Mouse (Mus musculus): ENCODE measurements around the gene Cnnm1. TPM values are rescaled to one million over a fixed set of nuclear protein-coding genes. Genes with fewer than 3 reads are reported as not detected.
A peak's percentile ranks its signal among the peaks of the same experiment; 100 is the strongest.

Cnnm1 gene
- total and polyA plus RNA-seq, 3 experiments, result not detected

- TF ChIP-seq CTCF (conservative IDR thresholded peaks at IDR 0.05 in 1 of 2, IDR thresholded peaks at IDR 0.05 in 1 of 2; ENCODE audit: low read depth in 2 of 2, low read length in 2 of 2), result no peak
- TF ChIP-seq KAT2A (IDR thresholded peaks at IDR 0.05; ENCODE audit: insufficient replicate concordance, low read length), result no peak
- TF ChIP-seq SMC3 (IDR thresholded peaks at IDR 0.05; ENCODE audit: low read depth, low read length), result no peak
- peak; percentile 65 for TF ChIP-seq POLR2A (IDR thresholded peaks at IDR 0.05; ENCODE audit: low read depth, low read length)
- TF ChIP-seq EP300 (IDR thresholded peaks at IDR 0.05; ENCODE audit: low read length), result 0 out of 2 replicates have a peak, but pooled peaks have one; percentile 9
- TF ChIP-seq POLR2AphosphoS2 (IDR thresholded peaks at IDR 0.05; ENCODE audit: low read depth, low read length), result no peak
- TF ChIP-seq GABPA (IDR thresholded peaks at IDR 0.05; ENCODE audit: insufficient replicate concordance, low read depth, low read length), result no peak
These were observed 83.3 kb downstream of the Cnnm1 start (continued) for GRCm38 (mm10) chr19:43523551-43523950.

GRCm38 (mm10) chr19:43524187-43525103 lies 84.2 kb downstream of the Cnnm1 start, which contains the start of gene Got1:
Gene Got1, minus strand, starts transcription at chr19:43524605.
- Histone ChIP-seq H3K4me1 (ENCODE audit: control insufficient read depth in 1 of 2, insufficient read depth in 2 of 2) (peaks cover 6 to 20% of the 10 kb centered on the region in 2 experiments), H3K9ac (ENCODE audit: insufficient read depth, low read depth) (peak within 1 kb of the TSS; percentile 88), H3K9me3 (replicated peaks; ENCODE audit: low read length) (no peaks in the 10 kb centered on the region), H3K27me3 (replicated peaks) (no peaks in the 10 kb centered on the region), H3K4me3 (replicated peaks in 1 of 3; ENCODE audit: low read depth in 2 of 3, low read length in 2 of 3, poor library complexity in 1 of 3) (peak within 1 kb of the TSS; percentile 79 to 93 (median 89)), H3K79me2 (replicated peaks; ENCODE audit: control insufficient read depth, extremely low read depth, insufficient read depth, poor library complexity, severe bottlenecking) (peaks cover 48% of the 10 kb centered on the region), H3K4me2 (ENCODE audit: insufficient read depth, low read depth, poor library complexity, severe bottlenecking) (peak within 1 kb of the TSS; percentile 85), H3K27ac (ENCODE audit: insufficient read depth, low read depth) (peak within 1 kb of the TSS; percentile 81), H3K36me3 (replicated peaks in 1 of 2; ENCODE audit: control insufficient read depth in 1 of 2, insufficient read depth in 1 of 2, low read length in 1 of 2) (peaks cover 0 to 14% of the 10 kb centered on the region in 2 experiments)
- peak; percentile 98 for DNase-seq (ENCODE audit: extremely low read depth)
- dilution Hi-C loops (cut with MboI; ENCODE audit: extremely low pct_ligation_motif_present, extremely low pct_unique_long_range_greater_than_20kb, low sequenced_read_pairs), result no loop called here
- in situ Hi-C loops (cut with MboI; ENCODE audit: low pct_ligation_motif_present, low pct_unique_long_range_greater_than_20kb, low sequenced_read_pairs), result loop anchor here (5.0 to 25.0 kb wide), 3 partner anchors 32 to 238 kb away; partner anchors contain the start of genes Cox15 and Cutc
- TF ChIP-seq ZKSCAN1 (IDR thresholded peaks at IDR 0.05; ENCODE audit: borderline replicate concordance, low read depth, low read length) (no peak), RCOR1 (conservative IDR thresholded peaks at IDR 0.05; ENCODE audit: low read depth, low read length) (no peak), UBTF (IDR thresholded peaks at IDR 0.05; ENCODE audit: low read depth, low read length) (0 out of 2 replicates have a peak, but pooled peaks have one; percentile 50), GABPA (IDR thresholded peaks at IDR 0.05; ENCODE audit: insufficient replicate concordance, low read depth, low read length) (no peak), POLR2AphosphoS2 (IDR thresholded peaks at IDR 0.05; ENCODE audit: low read depth, low read length) (peak; percentile 50; the same call in 1 of the 2 replicates), ETS1 (conservative IDR thresholded peaks at IDR 0.05; ENCODE audit: low read depth, low read length) (peak; percentile 9), JUND (conservative IDR thresholded peaks at IDR 0.05; ENCODE audit: low read depth, low read length) (no peak), EP300 (IDR thresholded peaks at IDR 0.05; ENCODE audit: low read length) (no peak), SIN3A (IDR thresholded peaks at IDR 0.05; ENCODE audit: low read length) (no peak; the same call in none of the 2 replicates), USF2 (conservative IDR thresholded peaks at IDR 0.05; ENCODE audit: low read depth, low read length) (no peak), TBP (conservative IDR thresholded peaks at IDR 0.05; ENCODE audit: low read depth, low read length) (0 out of 2 replicates have a peak, but pooled peaks have one; percentile 78), IRF4 (IDR thresholded peaks at IDR 0.05; ENCODE audit: low read depth, low read length) (peak; percentile 18; the same call in 1 of the 2 replicates), MYC (IDR thresholded peaks at IDR 0.05; ENCODE audit: low read depth, low read length) (peak; percentile 56; the same call in 1 of the 2 replicates), CTCF (conservative IDR thresholded peaks at IDR 0.05 in 1 of 2, IDR thresholded peaks at IDR 0.05 in 1 of 2; ENCODE audit: low read depth in 2 of 2, low read length in 2 of 2) (no peak), POLR2A (IDR thresholded peaks at IDR 0.05; ENCODE audit: low read depth, low read length) (peak; percentile 90), BHLHE40 (IDR thresholded peaks at IDR 0.05; ENCODE audit: low read depth, low read length) (peak; percentile 67), PAX5 (IDR thresholded peaks at IDR 0.05; ENCODE audit: low read length) (no peak), USF1 (IDR thresholded peaks at IDR 0.05; ENCODE audit: low read depth, low read length) (no peak), MAX (IDR thresholded peaks at IDR 0.05; ENCODE audit: low read length) (peak; percentile 33; the same call in 1 of the 2 replicates), CHD2 (IDR thresholded peaks at IDR 0.05; ENCODE audit: low read length) (peak; percentile 97), TCF12 (IDR thresholded peaks at IDR 0.05; ENCODE audit: low read depth, low read length) (peak; percentile 28; the same call in 1 of the 2 replicates), HCFC1 (IDR thresholded peaks at IDR 0.05; ENCODE audit: low read depth, low read length) (peak; percentile 79), NELFE (IDR thresholded peaks at IDR 0.05; ENCODE audit: low read depth, low read length) (peak; percentile 90), MEF2A (IDR thresholded peaks at IDR 0.05; ENCODE audit: borderline replicate concordance, low read depth, low read length) (peak; percentile 34; the same call in 1 of the 2 replicates), MXI1 (IDR thresholded peaks at IDR 0.05; ENCODE audit: low read depth, low read length) (no peak), E2F4 (IDR thresholded peaks at IDR 0.05; ENCODE audit: insufficient replicate concordance, low read depth, low read length) (peak; percentile 81; the same call in 1 of the 2 replicates), ZC3H11A (IDR thresholded peaks at IDR 0.05; ENCODE audit: low read depth, low read length) (no peak), JUN (IDR thresholded peaks at IDR 0.05; ENCODE audit: insufficient read depth, low read depth, low read length) (no peak), KAT2A (IDR thresholded peaks at IDR 0.05; ENCODE audit: insufficient replicate concordance, low read length) (peak; percentile 81; the same call in 1 of the 2 replicates), ZNF384 (IDR thresholded peaks at IDR 0.05; ENCODE audit: low read depth, low read length) (no peak), SMC3 (IDR thresholded peaks at IDR 0.05; ENCODE audit: low read depth, low read length) (no peak), NRF1 (IDR thresholded peaks at IDR 0.05; ENCODE audit: low read depth, low read length) (0 out of 2 replicates have a peak, but pooled peaks have one; percentile 23)

Measured in CH12.LX (cell line).